Mouse (Mus musculus): ENCODE data around the gene Atxn1. TPM values are rescaled to one million over a fixed set of nuclear protein-coding genes. Genes with fewer than 3 reads are reported as not detected.

Atxn1 gene
- total and polyA plus RNA-seq, 3 experiments: 27.3 to 43.5 (median 42.0) TPM

- no peak for DNase-seq
Observed at GRCm38 (mm10) chr13:45526230-45526629, 438.6 kb downstream of the Atxn1 start.

GRCm38 (mm10) chr13:45524791-45525435, 439.9 kb downstream of the Atxn1 start:
- DNase-seq: no peak

- peak; percentile 77 for DNase-seq
Observed at GRCm38 (mm10) chr13:45524305-45524704, 440.5 kb downstream of the Atxn1 start.

- DNase-seq: peak; percentile 34
Observed at GRCm38 (mm10) chr13:45516501-45517393, 448.1 kb downstream of the Atxn1 start.

GRCm38 (mm10) chr13:45514832-45515422, 449.9 kb downstream of the Atxn1 start:
- DNase-seq: no peak

- no peak for DNase-seq
Observed at GRCm38 (mm10) chr13:45514115-45514514, 450.7 kb downstream of the Atxn1 start.

- no peak for DNase-seq
Observed at GRCm38 (mm10) chr13:45513009-45513984, 451.5 kb downstream of the Atxn1 start.

- DNase-seq: no peak
Observed at GRCm38 (mm10) chr13:45512531-45512930, 452.3 kb downstream of the Atxn1 start.

- DNase-seq: no peak
Observed at GRCm38 (mm10) chr13:45511706-45512435, 452.9 kb downstream of the Atxn1 start.

GRCm38 (mm10) chr13:45509366-45509765, 455.4 kb downstream of the Atxn1 start:
- no peak for DNase-seq

GRCm38 (mm10) chr13:45508495-45508894, 456.3 kb downstream of the Atxn1 start:
- peak; percentile 60 for DNase-seq

- peak; percentile 88 for DNase-seq
Observed at GRCm38 (mm10) chr13:45507274-45508229, 457.3 kb downstream of the Atxn1 start, which contains the start of gene Gmpr. Gene Gmpr, plus strand, starts transcription at chr13:45507444.

GRCm38 (mm10) chr13:45505546-45505945, 459.3 kb downstream of the Atxn1 start:
- DNase-seq: peak; percentile 47

- no peak for DNase-seq
Observed at GRCm38 (mm10) chr13:45502791-45503190, 462.0 kb downstream of the Atxn1 start.

- no peak for DNase-seq
Observed at GRCm38 (mm10) chr13:45499906-45500305, 464.9 kb downstream of the Atxn1 start.
